Mouse (Mus musculus) liver, postnatal 0 days (tissue): Measurements from ENCODE around the gene Rasgef1a. TPM values are rescaled to one million over a fixed set of nuclear protein-coding genes. Genes with fewer than 3 reads are reported as not detected.

ENCODE experiments used
- ATAC-seq: fragments of 200-750 bp; cut with Nextera tagmentation; 2 replicates; pipeline ENCODE4 v1.8.0; 2017; ENCODE audit warnings: mild to moderate bottlenecking, moderate library complexity
- DNase-seq: peaks from one replicate; pipeline ENCODE4 v3.0.0-alpha.2; 2016
- H3K27ac ChIP-seq: fragments of 300-500 bp; sonication (generic); 2 replicates; pipeline ENCODE4 v1.5.1; 2014; ENCODE audit warnings: antibody characterized with exemption, moderate library complexity, mild to moderate bottlenecking, low read depth
- H3K27me3 ChIP-seq: fragments of 300-500 bp; sonication (generic); 2 replicates; pipeline ENCODE4 v1.6.1; 2014; ENCODE audit warnings: low read length, control low read depth, mixed read lengths; ENCODE audit not compliant: insufficient read depth
- H3K36me3 ChIP-seq: fragments of 300-500 bp; sonication (generic); replicated peaks from 2 replicates; pipeline ENCODE4 v1.6.1; 2014; ENCODE audit warnings: mild to moderate bottlenecking, control low read depth, low read length, moderate library complexity, mixed read lengths; ENCODE audit not compliant: insufficient read depth
- H3K4me1 ChIP-seq: fragments of 300-500 bp; sonication (generic); 2 replicates; pipeline ENCODE4 v1.6.1; 2014; ENCODE audit warnings: antibody characterized with exemption, mild to moderate bottlenecking, control low read depth; ENCODE audit not compliant: insufficient read depth
- H3K4me2 ChIP-seq: fragments of 300-500 bp; sonication (generic); 2 replicates; pipeline ENCODE4 v1.6.1; 2014; ENCODE audit warnings: low read depth, mild to moderate bottlenecking, low read length, moderate library complexity, mixed read lengths
- H3K4me3 ChIP-seq: fragments of 300-500 bp; sonication (generic); 2 replicates; pipeline ENCODE4 v1.5.1; 2014; ENCODE audit warnings: low read depth, low read length
- H3K9ac ChIP-seq: fragments of 300-500 bp; sonication (generic); replicated peaks from 2 replicates; pipeline ENCODE4 v1.6.1; 2014; ENCODE audit warnings: mild to moderate bottlenecking, moderate library complexity
- H3K9me3 ChIP-seq: fragments of 300-500 bp; sonication (generic); 2 replicates; pipeline ENCODE4 v1.6.1; 2016; ENCODE audit warnings: mild to moderate bottlenecking, control low read depth, low read length, mixed read lengths
- CTCF ChIP-seq: sonication (generic); IDR thresholded peaks from 2 replicates; pipeline ENCODE4 v1.5.1; 2016; ENCODE audit warnings: antibody characterized with exemption, low read depth
- EP300 ChIP-seq: IDR thresholded peaks from 2 replicates; pipeline ENCODE4 v1.6.1; 2016; ENCODE audit warnings: antibody characterized with exemption, low read depth, mild to moderate bottlenecking
- WGBS: fragments of 180-500 bp; shearing (Covaris S2); extraction: QIAGEN DNeasy Blood & Tissue Kit; methylation state at CpG from one replicate; pipeline ENCODE4 v1.1.7; 2014; ENCODE audit not compliant: insufficient replicate concordance; 5-methylcytosine and 5-hydroxymethylcytosine counted together
- polyA plus RNA-seq: library from polyadenylated mRNA; unstranded; fragments of >200 nt; fragmentation: Nextera tagmentation; extraction: Ambion mirVana; gene quantifications from 2 replicates; pipeline ENCODE4 v1.2.1, GENCODE M21; 2015

Rasgef1a gene
- polyA plus RNA-seq, 1 experiment from 2014 or later: 0.11 TPM

DNA sequence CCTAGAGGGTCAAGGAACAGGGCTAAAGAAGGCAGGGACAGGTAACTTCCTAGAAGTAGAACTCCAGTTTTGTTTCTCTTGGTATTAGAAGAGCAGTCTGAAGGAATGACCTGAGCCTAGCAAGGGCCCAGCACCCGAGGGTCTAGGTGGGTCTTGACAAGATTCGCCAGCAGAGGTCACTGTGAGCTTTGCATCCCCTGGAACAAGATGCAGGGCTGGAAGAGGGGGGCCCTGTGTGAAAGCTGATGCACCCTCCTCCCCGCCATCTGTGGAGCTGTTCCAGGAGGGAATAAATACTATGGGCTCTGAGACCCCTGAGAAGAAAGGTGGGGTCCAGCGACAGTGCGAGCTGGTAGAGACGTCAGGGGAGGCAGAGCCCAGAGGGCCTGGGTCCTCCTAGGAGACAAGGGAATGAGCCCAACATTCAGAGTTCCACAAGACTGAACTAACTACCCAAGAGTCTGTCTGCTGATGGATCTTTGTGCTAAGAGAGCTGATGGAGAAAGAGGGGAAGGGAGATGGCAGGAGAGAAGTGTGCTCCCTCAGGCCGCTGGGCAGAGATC lies 53.8 kb downstream of the Rasgef1a start:
- peak; percentile 50 for DNase-seq
- WGBS: 16% methylated on average over 7 of the region's 7 CpGs
- peaks cover 10% of the 10 kb centered on the region; the same call in 1 of the 2 replicates for H3K4me1 ChIP-seq
- peak; percentile 57 for TF ChIP-seq CTCF
- no peak for TF ChIP-seq EP300
- no peak overlapping the region for H3K4me2 ChIP-seq
- peaks cover 36% of the 10 kb centered on the region for H3K27me3 ChIP-seq
- H3K4me3 ChIP-seq: no peak overlapping the region
- H3K36me3 ChIP-seq: no peaks in the 10 kb centered on the region
- no peaks in the 10 kb centered on the region for H3K9me3 ChIP-seq
- no peak overlapping the region for H3K27ac ChIP-seq
- no peak for ATAC-seq
- no peak overlapping the region for H3K9ac ChIP-seq

DNA sequence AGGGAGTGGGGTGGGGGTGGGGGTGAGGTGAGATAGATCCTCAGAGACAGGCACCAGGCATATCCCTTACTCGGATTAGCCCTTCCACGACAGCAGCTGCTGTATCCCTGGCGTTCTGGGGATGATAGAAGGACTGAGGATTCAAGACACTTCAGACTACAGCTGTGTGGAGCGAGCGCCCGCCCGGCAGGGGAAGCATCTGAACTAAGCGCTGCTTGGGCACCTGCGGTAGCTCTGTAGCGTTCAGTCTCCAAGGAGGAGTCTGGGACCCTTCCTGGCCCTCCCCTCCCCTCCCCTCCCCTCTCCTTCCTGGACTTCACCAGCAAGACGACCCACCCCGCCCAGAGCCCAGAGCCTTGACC lies 54.6 kb downstream of the Rasgef1a start:
- peak overlapping the region; percentile 44 for H3K4me3 ChIP-seq
- no peak overlapping the region for H3K27ac ChIP-seq
- no peak for TF ChIP-seq EP300
- TF ChIP-seq CTCF: no peak
- 3% methylated on average over 12 of the region's 12 CpGs for WGBS
- no peak overlapping the region for H3K9ac ChIP-seq
- no peak for ATAC-seq
- peak overlapping the region; percentile 79 for H3K4me2 ChIP-seq
- peaks cover 10% of the 10 kb centered on the region; the same call in 1 of the 2 replicates for H3K4me1 ChIP-seq
- no peaks in the 10 kb centered on the region for H3K36me3 ChIP-seq
- no peaks in the 10 kb centered on the region for H3K9me3 ChIP-seq
- H3K27me3 ChIP-seq: peaks cover 36% of the 10 kb centered on the region
- DNase-seq: no peak

- 1% methylated on average over 40 of the region's 40 CpGs for WGBS
Measured at GRCm38 (mm10) chr6:118066199-118067081, 55.2 kb downstream of the Rasgef1a start.

GRCm38 (mm10) chr6:118067720-118068119 lies 56.5 kb downstream of the Rasgef1a start:
- Histone ChIP-seq H3K36me3 (no peaks in the 10 kb centered on the region), H3K4me1 (peaks cover 10% of the 10 kb centered on the region; the same call in 1 of the 2 replicates), H3K9ac (no peak overlapping the region), H3K27ac (no peak overlapping the region), H3K27me3 (peaks cover 36% of the 10 kb centered on the region), H3K4me3 (no peak overlapping the region), H3K4me2 (no peak overlapping the region), H3K9me3 (no peaks in the 10 kb centered on the region)
- WGBS: 60% methylated on average over 7 of the region's 7 CpGs
- ATAC-seq (no peak), DNase-seq (no peak)
- peak; percentile 53 for TF ChIP-seq CTCF
- TF ChIP-seq EP300: no peak

More at GRCm38 (mm10) chr6:118066199-118067081, 55.2 kb downstream of the Rasgef1a start:
- ATAC-seq (no peak), DNase-seq (peak; percentile 40)
- Histone ChIP-seq H3K27ac (no peak overlapping the region), H3K9ac (peak overlapping the region; percentile 28; the same call in 1 of the 2 replicates), H3K36me3 (no peaks in the 10 kb centered on the region), H3K4me2 (peak overlapping the region; percentile 79), H3K9me3 (no peaks in the 10 kb centered on the region), H3K4me3 (peak overlapping the region; percentile 44), H3K27me3 (peaks cover 36% of the 10 kb centered on the region), H3K4me1 (peaks cover 10% of the 10 kb centered on the region; the same call in 1 of the 2 replicates)
- no peak for TF ChIP-seq EP300
- TF ChIP-seq CTCF: no peak

DNA sequence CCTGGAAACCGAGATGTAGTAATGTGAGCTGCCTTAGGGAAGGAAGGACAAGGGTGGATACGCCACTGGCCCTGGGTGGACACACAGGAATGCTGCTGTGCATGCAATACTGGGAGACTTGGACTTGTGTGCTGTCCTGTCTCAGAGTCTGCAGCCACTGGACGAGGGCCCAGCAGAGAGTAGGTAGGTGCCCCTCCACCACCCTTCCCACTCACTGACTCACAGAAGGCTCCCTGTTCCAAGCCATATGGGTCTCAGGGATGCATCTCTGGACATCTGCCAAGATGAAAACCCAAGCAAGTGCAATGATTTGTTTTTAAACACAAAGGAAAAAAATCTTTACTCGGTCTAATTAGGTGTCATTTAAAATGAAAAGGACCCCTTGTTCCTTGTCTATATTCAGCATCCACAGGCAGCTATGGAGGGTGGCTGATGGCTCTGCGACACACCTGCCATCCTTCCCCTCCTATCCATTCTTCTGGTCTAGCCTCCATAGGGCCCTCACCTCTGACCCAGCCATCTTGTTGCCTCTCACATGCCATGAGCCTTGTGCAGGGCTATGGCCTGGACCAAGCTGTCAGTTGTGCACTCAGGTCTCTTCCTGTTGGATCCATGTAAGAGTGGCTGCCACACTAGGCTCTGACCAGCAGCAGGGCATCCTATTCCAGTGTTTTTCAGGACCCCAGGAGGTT lies 59.2 kb downstream of the Rasgef1a start:
- no peak overlapping the region for H3K4me3 ChIP-seq
- H3K27ac ChIP-seq: no peak overlapping the region
- no peaks in the 10 kb centered on the region for H3K36me3 ChIP-seq
- WGBS: 55% methylated on average over 5 of the region's 5 CpGs
- H3K27me3 ChIP-seq: peaks cover 23% of the 10 kb centered on the region
- ATAC-seq (no peak), DNase-seq (no peak)
- no peak overlapping the region for H3K9ac ChIP-seq
- no peak for TF ChIP-seq CTCF
- TF ChIP-seq EP300: no peak
- no peaks in the 10 kb centered on the region for H3K9me3 ChIP-seq
- H3K4me1 ChIP-seq: peaks cover 9% of the 10 kb centered on the region; the same call in 1 of the 2 replicates
- H3K4me2 ChIP-seq: no peak overlapping the region

DNA sequence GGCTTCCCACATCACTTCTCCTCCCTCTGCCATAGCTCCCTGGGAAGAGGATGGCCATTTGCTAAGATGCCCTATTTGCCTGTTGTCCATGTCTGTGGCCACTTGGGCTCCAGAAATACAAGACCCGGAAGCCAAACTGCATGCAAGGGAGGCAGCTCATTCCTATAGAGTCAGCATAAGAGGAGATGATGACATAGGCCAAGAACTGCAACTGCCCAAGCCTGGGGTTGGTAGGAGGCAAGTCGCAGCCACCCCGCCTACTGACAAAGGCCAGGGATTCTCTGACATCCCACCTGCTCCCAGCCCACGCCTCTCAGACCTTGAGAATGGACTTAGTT lies 59.7 kb downstream of the Rasgef1a start:
- Histone ChIP-seq H3K27ac (no peak overlapping the region), H3K9me3 (no peaks in the 10 kb centered on the region), H3K9ac (no peak overlapping the region), H3K4me2 (no peak overlapping the region), H3K4me3 (no peak overlapping the region), H3K36me3 (no peaks in the 10 kb centered on the region), H3K4me1 (peaks cover 3% of the 10 kb centered on the region; the same call in 1 of the 2 replicates), H3K27me3 (peaks cover 18% of the 10 kb centered on the region)
- ATAC-seq (no peak), DNase-seq (no peak)
- TF ChIP-seq CTCF: no peak
- TF ChIP-seq EP300: no peak
- WGBS: 88% methylated on average over 4 of the region's 4 CpGs
